ENCODE assay signal across 8 mouse cellular contexts in genomic region chr4:49597183-49598100, GRCm38 (mm10). TPM values are rescaled to one million over a fixed set of nuclear protein-coding genes. Genes with fewer than 3 reads are reported as not detected.
DNase-seq lines count a peak whose midpoint lies in the region; ATAC-seq and TF ChIP-seq lines count a peak whose summit lies in the region.

Gene Tmem246 (minus strand): TSS chr4:49597876.

- ATAC-seq in heart, embryonic 11.5 days (replicated peaks; ENCODE audit: insufficient number of reproducible peaks, low FRiP score, low TSS enrichment): peak; percentile 86
- ATAC-seq in kidney, embryonic 15.5 days (replicated peaks; ENCODE audit: low FRiP score): peak; percentile 95
- ATAC-seq in limb, embryonic 15.5 days (ENCODE audit: insufficient number of reproducible peaks, low FRiP score, low TSS enrichment, low read depth): peak; percentile 88
- peak; percentile 96 for ATAC-seq in midbrain, embryonic 16.5 days

- H3K4me2 ChIP-seq in CH12.LX (ENCODE audit: insufficient read depth, low read depth, poor library complexity, severe bottlenecking): peak within 1 kb of the TSS; percentile 74
- peak within 1 kb of the TSS; percentile 72 for H3K4me2 ChIP-seq in heart, embryonic 11.5 days
- H3K4me2 ChIP-seq in kidney, embryonic 15.5 days: peak within 1 kb of the TSS; percentile 94
- H3K4me2 ChIP-seq in limb, embryonic 15.5 days: peak within 1 kb of the TSS; percentile 87
- H3K4me2 ChIP-seq in midbrain, embryonic 16.5 days (ENCODE audit: low read length): peak within 1 kb of the TSS; percentile 72

- TF ChIP-seq POLR2A in CH12.LX (IDR thresholded peaks at IDR 0.05; ENCODE audit: low read depth, low read length): no peak

- no peaks in the 10 kb centered on the region for H3K9me3 ChIP-seq in CH12.LX (replicated peaks; ENCODE audit: low read length)
- no peaks in the 10 kb centered on the region for H3K9me3 ChIP-seq in erythroblast, embryonic 14.5 days (ENCODE audit: control insufficient read depth, low read length)
- H3K9me3 ChIP-seq in heart, embryonic 11.5 days (replicated peaks; ENCODE audit: control insufficient read depth, low read length): no peaks in the 10 kb centered on the region
- H3K9me3 ChIP-seq in kidney, embryonic 15.5 days (replicated peaks): no peaks in the 10 kb centered on the region
- no peaks in the 10 kb centered on the region for H3K9me3 ChIP-seq in limb, embryonic 15.5 days
- H3K9me3 ChIP-seq in midbrain, embryonic 16.5 days (replicated peaks; ENCODE audit: control insufficient read depth, low read length, poor library complexity, severe bottlenecking): no peaks in the 10 kb centered on the region

- dilution Hi-C loops in CH12.LX (cut with MboI; ENCODE audit: extremely low pct_ligation_motif_present, extremely low pct_unique_long_range_greater_than_20kb, low sequenced_read_pairs): no loop called here

- peak within 1 kb of the TSS in 2 of 3 experiments; percentile 42 to 59 for H3K4me3 ChIP-seq in CH12.LX (replicated peaks in 1 of 3; ENCODE audit: low read depth in 2 of 3, low read length in 2 of 3, poor library complexity in 1 of 3)
- H3K4me3 ChIP-seq in erythroblast, embryonic 14.5 days (replicated peaks): peak within 1 kb of the TSS; percentile 69
- peak within 1 kb of the TSS; percentile 84 for H3K4me3 ChIP-seq in heart, embryonic 11.5 days (ENCODE audit: low read depth, low read length)
- H3K4me3 ChIP-seq in kidney, embryonic 15.5 days (replicated peaks): peak within 1 kb of the TSS; percentile 79
- peak within 1 kb of the TSS; percentile 82 for H3K4me3 ChIP-seq in limb, embryonic 15.5 days
- peak within 1 kb of the TSS; percentile 88 for H3K4me3 ChIP-seq in midbrain, embryonic 16.5 days (ENCODE audit: low read depth, low read length)

- no peaks in the 10 kb centered on the region for H3K4me1 ChIP-seq in CH12.LX (ENCODE audit: control insufficient read depth in 1 of 2, insufficient read depth in 2 of 2)
- H3K4me1 ChIP-seq in erythroblast, embryonic 14.5 days (ENCODE audit: control insufficient read depth): peaks cover 16% of the 10 kb centered on the region
- H3K4me1 ChIP-seq in heart, embryonic 11.5 days (ENCODE audit: control insufficient read depth, insufficient read depth, low read length): no peaks in the 10 kb centered on the region
- peaks cover 9% of the 10 kb centered on the region; the same call in 1 of the 2 replicates for H3K4me1 ChIP-seq in kidney, embryonic 15.5 days
- peaks cover 5% of the 10 kb centered on the region for H3K4me1 ChIP-seq in limb, embryonic 15.5 days
- H3K4me1 ChIP-seq in midbrain, embryonic 16.5 days (ENCODE audit: control insufficient read depth, insufficient read depth, low read length): peaks cover 15% of the 10 kb centered on the region

- TF ChIP-seq RAD21 in CH12.LX (IDR thresholded peaks at IDR 0.05; ENCODE audit: low read depth, low read length): no peak

- no peak within 1 kb of the TSS for H3K9ac ChIP-seq in CH12.LX (ENCODE audit: insufficient read depth, low read depth)
- H3K9ac ChIP-seq in heart, embryonic 11.5 days (ENCODE audit: low read depth, low read length): peak within 1 kb of the TSS; percentile 88
- peak within 1 kb of the TSS; percentile 74 for H3K9ac ChIP-seq in kidney, embryonic 15.5 days
- H3K9ac ChIP-seq in limb, embryonic 15.5 days: peak within 1 kb of the TSS; percentile 62
- peak within 1 kb of the TSS; percentile 93 for H3K9ac ChIP-seq in midbrain, embryonic 16.5 days (ENCODE audit: low read depth, low read length)

- no peak within 1 kb of the TSS for H3K27ac ChIP-seq in CH12.LX (ENCODE audit: insufficient read depth, low read depth)
- peak within 1 kb of the TSS; percentile 89 for H3K27ac ChIP-seq in heart, embryonic 11.5 days (ENCODE audit: low read depth, low read length)
- H3K27ac ChIP-seq in kidney, embryonic 15.5 days: peak within 1 kb of the TSS; percentile 68
- peak within 1 kb of the TSS; percentile 89 for H3K27ac ChIP-seq in limb, embryonic 15.5 days
- H3K27ac ChIP-seq in midbrain, embryonic 16.5 days (ENCODE audit: low read length): peak within 1 kb of the TSS; percentile 95

- H3K79me2 ChIP-seq in CH12.LX (replicated peaks; ENCODE audit: control insufficient read depth, extremely low read depth, insufficient read depth, poor library complexity, severe bottlenecking): no peaks in the 10 kb centered on the region

- H3K27me3 ChIP-seq in CH12.LX (replicated peaks): no peaks in the 10 kb centered on the region
- H3K27me3 ChIP-seq in erythroblast, embryonic 14.5 days (ENCODE audit: control insufficient read depth): peaks cover 13% of the 10 kb centered on the region
- H3K27me3 ChIP-seq in heart, embryonic 11.5 days (ENCODE audit: control insufficient read depth, insufficient read depth, low read length): no peaks in the 10 kb centered on the region
- H3K27me3 ChIP-seq in kidney, embryonic 15.5 days: peaks cover 6% of the 10 kb centered on the region; the same call in 1 of the 2 replicates
- H3K27me3 ChIP-seq in limb, embryonic 15.5 days: no peaks in the 10 kb centered on the region
- no peaks in the 10 kb centered on the region for H3K27me3 ChIP-seq in midbrain, embryonic 16.5 days (ENCODE audit: control insufficient read depth, insufficient read depth, low read depth, low read length)

- in situ Hi-C loops in CH12.LX (cut with MboI; ENCODE audit: low pct_ligation_motif_present, low pct_unique_long_range_greater_than_20kb, low sequenced_read_pairs): no loop called here

- no peak for TF ChIP-seq EP300 in CH12.LX (IDR thresholded peaks at IDR 0.05; ENCODE audit: low read length)

- WGBS in heart, embryonic 11.5 days (ENCODE audit: insufficient replicate concordance): under 1% methylated on average over 64 of the region's 77 CpGs
- under 1% methylated on average over 77 of the region's 77 CpGs for WGBS in kidney, embryonic 15.5 days
- WGBS in limb, embryonic 15.5 days: under 1% methylated on average over 67 of the region's 77 CpGs
- under 1% methylated on average over 69 of the region's 77 CpGs for WGBS in midbrain, embryonic 16.5 days

- H3K36me3 ChIP-seq in CH12.LX (replicated peaks in 1 of 2; ENCODE audit: control insufficient read depth in 1 of 2, insufficient read depth in 1 of 2, low read length in 1 of 2): no peaks in the 10 kb centered on the region
- no peaks in the 10 kb centered on the region for H3K36me3 ChIP-seq in erythroblast, embryonic 14.5 days (ENCODE audit: control insufficient read depth)
- no peaks in the 10 kb centered on the region for H3K36me3 ChIP-seq in heart, embryonic 11.5 days (ENCODE audit: control insufficient read depth, insufficient read depth, low read length)
- H3K36me3 ChIP-seq in kidney, embryonic 15.5 days: no peaks in the 10 kb centered on the region
- H3K36me3 ChIP-seq in limb, embryonic 15.5 days: no peaks in the 10 kb centered on the region
- H3K36me3 ChIP-seq in midbrain, embryonic 16.5 days (ENCODE audit: control insufficient read depth, insufficient read depth, low read length): no peaks in the 10 kb centered on the region

- no peak for DNase-seq in CH12.LX (ENCODE audit: extremely low read depth)
- peak; percentile 2 for DNase-seq in c-Kit-negative CD71-positive TER-119-positive erythroid progenitor cells, embryonic 14.5 days (ENCODE audit: low read depth, low spot score)
- peak; percentile 58 to 81 for DNase-seq in spleen, postnatal 4 days (ENCODE audit: low spot score in 2 of 2)

- no peak for TF ChIP-seq CTCF in CH12.LX (conservative IDR thresholded peaks at IDR 0.05 in 1 of 2, IDR thresholded peaks at IDR 0.05 in 1 of 2; ENCODE audit: low read depth in 2 of 2, low read length in 2 of 2)

TF ChIP-seq in CH12.LX, 34 proteins besides CTCF, POLR2A, EP300 and RAD21:
- no peak for TF ChIP-seq NRF1 (IDR thresholded peaks at IDR 0.05; ENCODE audit: low read depth, low read length)
- no peak for TF ChIP-seq TCF12 (IDR thresholded peaks at IDR 0.05; ENCODE audit: low read depth, low read length)
- TF ChIP-seq ZC3H11A (IDR thresholded peaks at IDR 0.05; ENCODE audit: low read depth, low read length): no peak
- no peak for TF ChIP-seq GABPA (IDR thresholded peaks at IDR 0.05; ENCODE audit: insufficient replicate concordance, low read depth, low read length)
- TF ChIP-seq MYC (IDR thresholded peaks at IDR 0.05; ENCODE audit: low read depth, low read length): no peak
- no peak for TF ChIP-seq ZKSCAN1 (IDR thresholded peaks at IDR 0.05; ENCODE audit: borderline replicate concordance, low read depth, low read length)
- no peak for TF ChIP-seq ZMIZ1 (IDR thresholded peaks at IDR 0.05; ENCODE audit: low read depth, low read length)
- TF ChIP-seq E2F4 (IDR thresholded peaks at IDR 0.05; ENCODE audit: insufficient replicate concordance, low read depth, low read length): no peak
- no peak for TF ChIP-seq RCOR1 (conservative IDR thresholded peaks at IDR 0.05; ENCODE audit: low read depth, low read length)
- no peak for TF ChIP-seq NELFE (IDR thresholded peaks at IDR 0.05; ENCODE audit: low read depth, low read length)
- TF ChIP-seq HCFC1 (IDR thresholded peaks at IDR 0.05; ENCODE audit: low read depth, low read length): no peak
- TF ChIP-seq USF2 (conservative IDR thresholded peaks at IDR 0.05; ENCODE audit: low read depth, low read length): no peak
- no peak for TF ChIP-seq ETS1 (conservative IDR thresholded peaks at IDR 0.05; ENCODE audit: low read depth, low read length)
- no peak for TF ChIP-seq IRF4 (IDR thresholded peaks at IDR 0.05; ENCODE audit: low read depth, low read length)

RNA-seq across cellular contexts. Expression of gene Tmem246, which starts in this region (rescaled TPM):
- total RNA-seq in CH12.LX (2012; rRNA removed) (0.13 TPM in 1 of 2 replicates, not detected in the other), CH12.LX (2014; rRNA removed) (0.22 and 0.24 TPM in 2 replicates)
- polyA plus RNA-seq in CH12.LX (2012; ENCODE audit: insufficient read length, low read depth): 0.19 and 0.49 TPM in 2 replicates
- 0.20 and 0.23 TPM in 2 replicates for polyA plus RNA-seq in erythroblast, embryonic 14.5 days (2012)
- polyA plus RNA-seq in heart, embryonic 11.5 days (2014; fragmentation: Nextera tagmentation; extraction: Ambion mirVana): 41.8 and 47.8 TPM in 2 replicates
- polyA plus RNA-seq in kidney, embryonic 15.5 days (2015; fragmentation: Nextera tagmentation; extraction: Ambion mirVana): 19.6 and 21.9 TPM in 2 replicates
- polyA plus RNA-seq in limb, embryonic 15.5 days (2015; fragmentation: Nextera tagmentation; extraction: Ambion mirVana): 38.1 and 39.6 TPM in 2 replicates
- 120 and 134 TPM in 2 replicates for polyA plus RNA-seq in midbrain, embryonic 16.5 days (2015; fragmentation: Nextera tagmentation; extraction: Ambion mirVana)

Comparison
In these comparisons a context has a peak if more than half of its experiments do, and no peak if none do; other contexts are left out.
1. RNA of gene Tmem246 (polyA plus RNA-seq): 120 to 134 TPM in midbrain, embryonic 16.5 days, 41.8 to 47.8 TPM in heart, embryonic 11.5 days, 38.1 to 39.6 TPM in limb, embryonic 15.5 days and 19.6 to 21.9 TPM in kidney, embryonic 15.5 days; 0.19 to 0.49 TPM in CH12.LX and 0.20 to 0.23 TPM in erythroblast, embryonic 14.5 days; every median in the first group is over 10 times any median in the second.
2. Peak in every context shown above with its lines, with median percentiles within 50 percentile points of each other: H3K4me2 ChIP-seq, H3K4me3 ChIP-seq and ATAC-seq.